Mouse (Mus musculus) ovary, adult 18-20 months (tissue): ENCODE data around the gene Pard3.

Source experiments
- DNase-seq: peaks from one replicate; pipeline ENCODE4 v3.0.0; 2022; ENCODE audit warnings: low spot score, mixed read lengths

Pard3 gene

DNA sequence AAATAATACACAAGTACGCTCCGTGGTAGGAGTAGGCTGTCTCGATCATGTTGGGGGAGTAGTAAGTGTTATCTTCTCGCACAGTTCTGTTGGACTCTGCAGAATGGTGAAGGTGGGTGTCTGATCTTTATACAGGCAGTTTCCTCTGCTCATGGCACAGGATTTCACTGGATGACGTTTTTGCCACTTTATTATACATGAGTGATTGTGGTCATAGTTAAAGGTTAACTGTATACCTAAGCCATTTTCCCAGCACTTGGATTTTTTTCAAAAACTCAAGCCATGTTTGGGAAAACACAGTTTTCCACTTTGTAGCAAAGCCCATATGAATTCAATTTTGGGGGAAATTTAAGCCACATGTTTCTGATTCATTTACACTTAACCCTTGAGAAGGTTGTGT is 489.9 kb downstream of the Pard3 start:
- no peak for DNase-seq

DNA sequence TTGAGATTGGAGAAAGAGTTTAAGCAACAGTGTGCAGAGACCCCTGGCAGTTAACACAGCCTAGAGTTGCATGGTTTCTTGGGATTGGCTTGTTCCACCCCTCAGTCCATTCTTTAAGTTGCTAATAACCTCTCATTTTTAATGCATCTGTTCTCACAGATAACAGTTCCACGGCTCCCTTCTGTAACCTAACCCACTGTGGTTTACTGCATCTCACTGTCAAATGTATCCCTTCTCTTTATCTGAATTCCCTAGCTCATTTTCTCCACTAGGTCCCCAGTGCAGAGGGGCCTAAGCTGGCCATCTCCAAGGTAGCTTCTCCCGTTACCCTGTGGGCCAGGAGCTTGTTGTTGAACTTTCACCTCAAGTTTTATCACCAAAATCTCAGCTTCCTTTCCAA is 492.1 kb downstream of the Pard3 start:
- no peak for DNase-seq

DNA sequence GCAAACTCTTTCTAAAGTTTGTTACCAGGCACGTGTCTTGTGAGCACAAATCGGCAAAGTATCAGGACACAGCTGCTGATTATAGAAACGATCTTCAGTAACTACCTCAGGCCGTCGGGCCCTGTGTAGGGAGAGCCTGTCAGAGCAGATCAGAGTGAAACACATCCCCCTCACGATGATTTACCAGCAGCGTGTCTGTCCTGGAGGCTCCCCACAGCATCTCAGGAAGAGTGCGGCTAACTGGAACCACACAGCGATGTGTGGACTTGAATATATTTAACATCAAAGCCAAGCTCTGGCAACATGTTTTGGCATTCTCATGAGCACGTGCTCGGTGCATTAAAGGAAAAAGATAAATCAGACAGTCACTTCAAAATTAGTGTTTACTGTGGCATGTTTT is 493.3 kb downstream of the Pard3 start:
- no peak for DNase-seq

DNA sequence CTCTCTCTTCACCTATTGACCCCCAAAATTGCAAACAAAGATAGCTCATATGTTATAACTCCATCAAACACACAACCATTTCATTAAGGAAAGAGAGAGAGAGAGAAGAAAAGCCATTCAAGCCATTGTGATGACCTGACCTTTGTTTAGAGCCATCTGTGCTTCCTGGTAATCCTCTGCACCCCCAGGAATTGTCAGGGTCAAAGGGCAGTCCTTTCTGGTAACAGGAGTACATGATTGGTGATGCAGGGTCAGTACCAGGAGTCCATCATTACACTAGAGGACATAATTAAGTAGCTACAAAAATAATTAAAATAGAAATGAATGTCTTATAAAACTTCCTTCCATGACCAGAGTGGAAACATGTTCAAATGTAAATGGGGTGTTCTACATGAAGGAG is 493.9 kb downstream of the Pard3 start:
- no peak for DNase-seq

DNA sequence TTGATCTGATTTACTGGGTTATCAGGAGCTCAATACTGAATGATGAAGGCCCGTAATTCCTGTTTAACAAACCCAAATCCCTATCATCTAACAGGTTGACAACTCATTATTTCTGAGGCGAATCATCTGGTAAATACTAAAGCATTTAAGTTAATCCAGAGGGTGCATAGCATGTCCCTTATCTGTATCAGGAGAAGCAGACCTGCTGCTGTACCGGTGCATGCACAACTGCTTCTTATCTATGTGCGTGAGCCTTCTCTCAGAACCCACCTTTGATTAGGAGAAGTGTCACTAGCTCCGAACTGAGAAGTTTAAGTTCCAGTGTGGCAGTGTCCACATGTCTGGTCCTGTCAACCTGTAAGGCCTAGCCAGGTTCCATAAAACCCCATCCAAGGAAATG is 499.9 kb downstream of the Pard3 start:
- DNase-seq = no peak

DNA sequence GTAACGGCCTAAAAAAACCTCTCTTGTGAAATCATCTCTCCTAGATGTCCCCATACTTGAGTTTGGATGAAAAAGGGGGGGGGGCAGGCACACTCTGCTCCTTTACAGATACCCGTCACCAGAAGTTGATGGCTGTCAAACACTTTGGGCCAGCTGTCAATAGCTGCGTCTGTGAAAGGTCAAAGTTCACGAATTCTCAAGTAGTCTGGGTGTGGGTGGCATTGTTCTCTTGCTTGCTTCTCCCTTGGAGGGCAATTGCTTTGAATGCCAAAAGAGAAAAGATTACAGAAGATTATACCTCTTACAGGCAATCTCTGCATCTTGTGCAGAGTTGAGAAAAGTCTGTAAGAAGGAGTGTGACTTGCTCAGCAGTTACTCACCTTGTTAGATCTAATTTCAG is 500.7 kb downstream of the Pard3 start:
- no peak for DNase-seq

DNA sequence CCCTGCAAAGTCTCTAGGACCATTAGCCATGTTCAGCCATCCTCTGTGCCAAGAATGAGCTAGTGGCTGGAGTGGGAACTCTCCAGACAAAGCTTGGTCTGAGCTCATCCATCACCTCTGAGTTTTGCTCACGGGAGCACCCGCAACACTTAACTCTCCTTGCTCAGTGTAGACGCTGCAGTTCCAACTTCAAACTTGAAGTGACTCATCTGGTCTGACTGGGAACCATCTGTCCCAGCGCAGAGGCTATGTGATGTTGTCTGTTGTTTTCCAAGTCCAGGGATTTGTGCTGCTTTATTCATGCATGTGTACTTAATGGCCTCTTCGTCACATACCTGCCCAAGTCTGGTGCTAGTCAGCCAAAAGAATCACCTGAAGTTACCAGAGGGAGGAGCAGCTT is 505.5 kb downstream of the Pard3 start:
- no peak for DNase-seq

DNA sequence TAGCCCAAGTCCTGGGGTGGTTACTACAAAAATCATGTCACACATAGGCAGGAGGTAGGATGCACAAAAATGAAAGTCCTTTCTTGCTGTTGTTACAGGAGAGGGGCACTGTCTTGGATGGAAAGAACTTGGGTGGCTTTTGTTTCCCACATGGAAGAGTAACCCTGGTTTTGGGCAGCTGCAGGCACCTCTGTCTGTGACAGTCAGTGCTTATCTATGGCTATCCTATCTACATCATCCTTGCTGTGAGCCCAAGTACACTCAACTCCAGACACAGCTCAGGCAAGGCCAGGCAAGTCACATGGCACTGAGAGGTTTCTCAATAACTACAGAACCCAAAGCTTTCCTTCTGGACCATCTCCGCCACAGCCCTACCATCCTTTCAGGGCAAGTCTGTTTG is 506.8 kb downstream of the Pard3 start:
- no peak for DNase-seq

DNA sequence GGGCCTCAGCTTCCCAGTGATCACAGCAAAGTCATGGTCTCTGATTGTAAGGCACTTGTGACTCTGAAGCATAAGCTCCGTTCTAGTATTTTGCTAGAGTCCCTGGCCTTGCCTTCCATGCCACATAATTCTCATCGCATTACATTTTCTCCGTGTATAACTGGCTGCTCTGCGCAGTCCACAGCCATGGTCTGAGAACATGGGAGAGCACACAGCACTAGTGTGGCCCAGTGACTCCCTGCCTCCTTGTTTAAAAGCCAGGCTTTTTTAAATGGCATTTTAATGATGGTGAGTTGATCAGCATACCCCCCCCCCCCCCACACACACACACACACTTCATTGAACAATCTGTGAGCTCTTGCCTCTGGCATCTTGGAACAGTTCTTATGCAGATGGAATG is 508.8 kb downstream of the Pard3 start:
- no peak for DNase-seq

DNA sequence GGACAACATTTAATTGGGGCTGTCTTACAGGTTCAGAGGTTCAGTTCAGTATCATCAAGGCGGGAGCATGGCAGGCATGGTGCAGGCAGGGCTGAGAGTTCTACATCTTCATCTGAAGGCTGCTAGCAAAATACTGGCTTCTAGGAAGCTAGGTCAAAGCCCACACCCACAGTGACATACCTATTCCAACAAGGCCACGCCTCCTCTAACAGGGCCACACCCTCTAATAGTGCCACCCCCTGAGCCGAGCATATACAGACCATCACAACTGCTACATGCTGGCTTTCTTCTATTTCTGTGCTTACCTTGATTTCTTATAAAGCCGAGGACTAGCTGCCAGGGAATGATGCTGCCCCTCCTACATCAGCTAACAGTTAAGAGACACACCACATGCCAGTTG is 513.0 kb downstream of the Pard3 start:
- no peak for DNase-seq

DNA sequence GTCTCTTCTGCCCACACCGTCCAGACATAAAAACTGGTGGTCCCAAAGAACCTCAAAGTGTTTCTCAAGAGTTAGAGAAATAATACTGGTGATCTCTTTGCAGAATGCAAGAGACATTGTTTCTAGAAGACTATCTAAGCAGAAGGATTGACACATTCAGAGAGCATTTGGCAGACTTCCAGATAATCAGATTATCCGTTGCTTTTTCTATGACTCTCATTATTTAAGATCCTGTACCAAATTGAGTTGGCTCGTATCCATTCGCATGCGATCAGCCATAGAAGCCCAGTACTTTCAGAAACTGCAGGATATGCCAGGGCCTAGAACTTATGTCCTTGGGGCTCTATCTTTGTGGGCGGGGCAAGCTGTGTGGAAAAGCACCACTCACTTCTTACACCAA is 514.0 kb downstream of the Pard3 start:
- no peak for DNase-seq

DNA sequence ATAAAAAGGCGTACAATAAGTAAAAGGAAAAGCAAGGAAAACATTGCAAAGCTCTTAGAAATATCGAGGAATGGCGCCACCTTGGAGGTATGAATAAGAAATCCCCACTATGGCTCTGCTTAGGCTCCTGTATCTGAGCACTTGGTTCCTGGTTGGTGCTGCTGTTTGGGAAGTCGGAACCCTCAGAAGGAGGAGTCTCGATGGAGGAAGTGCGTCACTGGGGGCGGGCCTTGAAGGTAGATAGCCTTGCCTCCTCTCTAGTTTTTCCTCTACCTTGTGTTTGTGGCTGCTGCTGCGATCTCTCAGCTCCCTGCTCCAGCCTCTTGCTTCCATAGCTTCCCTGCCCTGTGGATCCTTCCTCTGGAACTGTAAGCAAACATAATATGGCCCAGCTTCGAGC is 515.7 kb downstream of the Pard3 start:
- DNase-seq = no peak

DNA sequence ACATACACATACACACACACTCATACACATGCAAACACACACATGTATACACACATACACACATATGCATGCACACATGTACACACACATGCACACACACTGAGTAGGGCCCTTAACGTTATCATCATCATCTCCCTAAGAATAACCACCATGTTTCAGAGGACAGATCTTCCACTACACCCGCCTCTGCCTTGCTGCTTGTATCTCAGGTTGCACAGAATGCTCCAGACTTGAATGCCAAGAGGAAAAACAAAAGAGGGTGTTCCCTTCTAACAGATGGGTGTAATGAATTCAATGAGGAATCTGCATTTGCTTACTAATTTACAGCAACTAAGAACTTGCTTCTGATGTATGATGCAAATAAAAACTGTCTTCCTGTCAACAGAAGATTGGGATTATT is 519.7 kb downstream of the Pard3 start:
- no peak for DNase-seq

DNA sequence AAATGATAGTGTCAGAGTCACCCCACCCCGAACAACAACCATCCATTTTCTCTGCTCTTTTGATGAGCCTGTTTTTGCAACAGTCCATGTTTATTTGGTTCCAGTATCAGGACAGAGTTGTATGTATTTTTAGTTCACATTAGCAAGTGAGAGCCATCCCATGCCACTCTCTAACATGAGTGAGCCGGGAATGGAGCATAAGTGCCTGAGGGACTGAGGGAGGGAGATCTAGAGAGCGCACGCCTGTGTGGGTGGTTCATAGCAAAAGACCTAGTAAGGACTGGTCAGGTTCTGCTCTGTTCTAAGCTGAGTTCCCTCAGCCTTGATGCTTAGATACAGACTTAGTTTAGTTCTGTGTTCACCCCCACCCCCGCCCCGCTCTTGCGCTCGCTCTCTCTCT is 521.9 kb downstream of the Pard3 start:
- DNase-seq = no peak

DNA sequence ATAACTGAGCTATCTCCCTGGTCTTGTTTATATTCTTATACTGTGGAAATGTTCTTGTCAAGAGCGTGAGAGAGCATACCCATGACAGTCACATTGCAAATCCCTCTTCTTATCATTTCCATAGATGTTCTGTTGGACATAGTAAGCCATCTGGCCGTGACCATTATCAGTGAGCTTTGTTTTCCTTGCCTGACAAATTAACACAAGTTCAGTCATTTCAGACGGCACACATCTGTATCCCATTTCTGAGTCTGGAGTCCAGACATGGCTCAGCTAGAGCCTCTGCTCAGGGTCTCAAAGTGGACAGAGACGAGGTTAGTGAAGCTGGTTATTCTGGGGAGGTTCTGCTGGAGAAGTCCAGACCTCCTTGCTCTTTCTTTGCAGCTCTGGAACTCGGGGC is 523.0 kb downstream of the Pard3 start:
- no peak for DNase-seq

DNA sequence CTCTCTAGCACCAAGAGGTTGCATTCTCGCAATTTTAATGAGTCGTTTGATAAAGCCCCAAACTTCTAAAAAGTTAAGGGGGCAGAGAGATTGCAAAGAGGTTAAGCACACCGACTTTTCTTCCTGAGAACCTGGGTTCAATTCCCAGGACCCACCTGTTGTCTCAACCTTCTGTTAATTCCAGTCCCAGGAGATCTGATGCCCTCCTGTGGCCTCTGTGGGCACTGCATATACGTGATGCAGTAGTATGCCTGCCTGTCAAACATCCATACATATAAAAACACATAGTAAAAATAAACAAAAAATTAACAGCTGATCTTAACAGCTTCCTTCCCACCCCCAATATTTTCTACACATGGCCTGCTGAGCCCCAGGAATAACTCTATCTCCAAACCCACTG is 524.6 kb downstream of the Pard3 start:
- DNase-seq = no peak

DNA sequence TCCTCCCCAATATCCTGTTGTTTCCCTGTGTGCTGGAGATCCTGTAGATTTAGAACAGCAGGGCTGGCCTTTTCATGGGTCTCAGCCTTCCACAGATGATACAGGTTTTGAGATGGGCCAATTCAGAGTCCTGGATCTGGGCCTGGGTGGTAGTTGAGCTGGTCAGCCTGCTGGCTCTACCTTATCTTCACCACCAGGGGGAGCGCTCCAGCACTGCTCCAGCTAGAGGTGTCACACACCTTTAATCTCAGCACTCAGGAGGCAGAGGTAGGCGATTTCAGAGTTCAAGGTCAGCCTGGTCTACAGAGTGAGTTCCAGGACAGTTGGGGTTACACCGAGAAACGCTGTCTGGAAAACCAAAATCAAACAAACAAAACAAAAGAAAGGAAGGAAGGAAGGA is 525.6 kb downstream of the Pard3 start:
- DNase-seq = no peak

DNA sequence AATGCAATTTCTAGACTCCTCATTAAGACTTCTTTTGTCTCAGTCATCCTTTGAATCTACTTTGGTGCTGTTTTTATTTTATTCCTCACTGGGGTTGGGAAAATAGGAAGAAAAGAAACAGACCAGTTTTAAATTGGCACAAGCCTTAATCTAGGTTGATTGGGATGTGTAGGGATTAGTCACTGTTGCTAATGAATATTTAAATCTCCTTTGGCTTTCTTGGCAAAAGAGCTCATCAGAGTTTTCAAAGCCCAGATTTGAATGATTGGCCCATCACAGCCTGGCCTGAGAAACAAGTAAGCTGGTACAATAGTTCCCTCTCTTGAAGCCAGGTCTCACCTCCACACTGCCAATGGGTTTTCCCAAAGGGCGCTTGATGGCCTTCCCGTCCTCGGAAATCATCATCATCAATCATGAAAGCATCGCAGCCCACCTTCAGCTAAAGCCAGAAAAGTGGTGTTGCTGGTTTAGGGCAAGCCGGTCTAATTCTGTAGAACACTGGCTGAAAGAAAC is 527.0 kb downstream of the Pard3 start:
- DNase-seq = no peak

DNA sequence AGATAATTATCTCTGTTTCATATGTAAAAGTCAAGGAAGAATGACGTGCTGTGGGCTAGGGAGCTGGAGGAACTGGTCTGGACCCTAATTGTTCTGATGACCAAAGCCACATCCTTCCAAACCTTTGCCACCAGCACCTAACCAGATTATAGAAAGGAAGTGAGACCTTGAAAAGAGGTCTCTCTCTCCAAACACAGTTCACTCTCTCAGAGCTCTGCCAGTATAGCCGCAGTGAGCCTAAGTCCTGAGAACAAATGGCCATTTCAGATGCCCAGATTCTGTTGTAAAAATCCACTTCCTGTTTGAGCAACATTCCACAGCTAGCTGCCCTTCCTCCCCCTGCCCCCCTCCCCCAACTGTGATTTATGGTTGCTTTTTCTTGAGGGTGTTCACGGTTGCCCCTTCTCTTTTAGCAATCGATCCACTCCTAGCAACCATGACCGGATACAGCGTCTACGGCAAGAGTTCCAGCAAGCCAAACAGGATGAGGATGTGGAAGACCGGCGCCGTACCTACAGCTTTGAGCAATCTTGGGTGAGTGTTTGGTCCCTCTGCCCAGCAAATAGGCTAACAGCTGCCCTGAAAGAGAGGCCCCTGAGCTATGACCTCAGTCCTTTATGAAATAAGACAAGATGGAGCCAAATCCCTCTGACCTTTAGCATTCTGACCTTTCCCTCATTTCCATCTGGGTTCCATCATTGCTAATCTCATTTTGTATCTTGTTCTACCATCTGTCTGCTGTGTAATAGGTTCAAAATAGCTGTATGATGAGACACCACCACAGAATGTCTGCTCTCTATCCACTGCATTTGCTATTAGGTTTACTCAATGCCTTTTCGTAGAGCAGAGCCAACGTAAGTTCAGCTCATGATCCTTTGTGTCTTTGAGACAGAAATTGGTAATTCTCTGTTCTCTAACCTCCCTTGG is 529.2 kb downstream of the Pard3 start:
- no peak for DNase-seq

DNA sequence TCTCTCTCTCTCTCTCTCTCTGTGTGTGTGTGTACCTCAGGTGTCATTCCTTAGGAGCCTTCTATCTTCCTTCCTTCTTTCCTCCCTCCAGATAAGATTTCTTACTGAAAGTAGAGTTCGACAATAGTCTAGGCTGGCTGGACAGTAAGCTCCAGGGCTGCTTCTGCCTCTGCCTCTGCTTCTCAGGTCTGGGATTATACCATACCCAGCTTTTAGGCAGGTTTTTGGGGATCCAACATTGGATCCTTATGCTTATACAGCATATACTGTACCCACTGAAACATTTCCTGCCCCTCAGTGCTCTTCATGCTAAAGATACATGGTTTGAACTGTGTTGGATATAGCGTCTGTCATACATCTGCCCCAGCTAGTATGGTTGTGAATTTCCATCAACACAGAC is 536.9 kb downstream of the Pard3 start:
- no peak for DNase-seq

DNA sequence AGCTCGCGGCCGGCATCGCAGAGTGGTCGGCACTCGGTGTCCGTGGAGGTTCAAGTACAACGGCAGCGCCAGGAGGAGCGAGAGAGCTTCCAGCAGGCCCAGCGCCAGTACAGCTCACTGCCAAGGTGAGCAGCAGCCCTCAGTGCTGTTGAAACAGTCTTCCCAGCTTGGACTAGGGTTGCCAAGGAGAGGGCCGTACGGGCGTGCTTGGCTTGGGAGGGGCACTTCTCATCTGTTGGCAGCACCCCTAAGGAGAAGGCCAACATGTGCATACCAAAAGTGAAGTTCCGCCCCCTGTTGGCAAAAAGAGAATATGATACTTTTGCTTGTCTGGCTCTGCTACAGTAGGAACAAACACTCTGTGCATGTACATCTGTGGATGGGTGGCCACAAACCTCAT is 539.4 kb downstream of the Pard3 start:
- DNase-seq = no peak

DNA sequence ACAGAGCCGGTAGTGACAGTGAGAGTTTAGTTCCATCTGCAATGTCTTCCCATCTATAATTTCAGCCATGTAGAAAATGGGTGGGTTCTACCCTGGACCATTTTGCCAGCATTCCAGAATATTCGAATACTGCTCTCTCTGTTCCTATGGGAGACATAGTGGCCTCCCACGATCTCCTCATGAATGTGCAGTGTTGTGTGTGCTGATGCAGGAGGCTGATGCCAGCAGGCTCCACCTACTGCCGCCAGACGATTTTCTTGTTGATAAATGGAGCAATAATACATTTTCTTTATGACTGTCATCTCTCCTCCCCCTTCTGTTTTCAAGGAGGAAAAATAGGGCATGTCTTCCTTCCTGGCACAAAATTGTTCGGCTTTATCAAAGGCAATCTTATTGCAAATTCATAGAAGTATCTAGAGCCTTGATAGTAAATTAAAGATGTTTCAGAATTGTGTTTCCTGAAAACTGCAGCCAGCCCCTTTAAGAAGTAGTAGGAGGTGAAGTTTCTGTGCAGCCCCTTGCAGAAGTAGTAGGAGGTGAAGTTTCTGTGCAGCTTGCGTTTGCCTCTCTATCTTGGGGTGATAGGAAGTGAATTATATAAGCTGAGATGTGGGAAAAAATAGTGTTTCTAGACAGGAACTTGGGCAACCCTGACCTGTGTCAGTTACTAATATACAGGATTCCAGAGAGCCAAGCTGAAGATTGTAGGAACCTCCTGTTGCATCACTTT is 545.0 kb downstream of the Pard3 start:
- no peak for DNase-seq

DNA sequence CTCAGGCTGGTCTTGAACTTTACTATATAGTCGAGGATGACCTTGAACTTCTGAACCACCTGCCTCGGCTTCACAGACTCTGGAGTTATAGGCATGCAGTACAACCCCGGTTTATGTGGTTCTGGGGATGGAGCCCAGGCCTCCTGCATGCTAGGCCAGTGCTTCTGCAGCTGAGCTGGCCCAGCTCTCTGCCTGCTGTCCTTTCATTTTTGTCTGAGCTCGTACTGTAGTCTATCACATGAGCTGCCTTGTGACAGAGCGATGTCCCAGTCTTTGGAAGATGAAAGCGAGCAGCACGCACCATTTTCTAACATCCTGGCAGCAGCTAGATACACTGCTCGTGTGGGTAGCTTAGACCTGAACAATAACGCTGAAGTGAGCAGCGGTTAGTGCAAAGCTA is 545.6 kb downstream of the Pard3 start:
- no peak for DNase-seq
